Mouse (Mus musculus) erythroblast, embryonic 14.5 days (primary cell): ENCODE measurements around the gene Phtf2.

Source experiments
- GATA1 ChIP-seq: IDR thresholded peaks from 2 replicates; pipeline ENCODE4 v1.6.1; 2012; ENCODE audit warnings: low read length, inconsistent platforms, mixed read lengths
- TAL1 ChIP-seq: IDR thresholded peaks from 3 replicates; pipeline ENCODE4 v1.6.1; 2012; ENCODE audit warnings: low read length, inconsistent platforms, mixed read lengths

- TF ChIP-seq GATA1 (no peak), TAL1 (no peak)
Observed at GRCm38 (mm10) chr5:20773341-20773740, 108.6 kb downstream of the Phtf2 start.
